In genomic region chr13:16023070-16024039, GRCm38 (mm10) we compare ENCODE assay signal across 9 mouse cellular contexts. TPM values are rescaled to one million over a fixed set of nuclear protein-coding genes. Genes with fewer than 3 reads are reported as not detected.
DNase-seq lines count a peak whose midpoint lies in the region; ATAC-seq lines count a peak whose summit lies in the region.
"Had no signal": no experiment of that assay in that cellular context is flagged by ENCODE, and none has a peak within 500 bp of the region (broad histone marks: within the 10 kb centered on the region; RNA-seq: fewer than 3 reads in every experiment).

No protein-coding gene starts in this region.

- DNase-seq in heart, postnatal 14 days: no peak
- peak; percentile 10 for DNase-seq in right cerebral cortex, postnatal 14 days
- no peak for DNase-seq in right cerebral cortex, postnatal 36 days (ENCODE audit: low spot score in 2 of 2)
- DNase-seq in layer of hippocampus, postnatal 14 days (ENCODE audit: low spot score in 2 of 2): peak; percentile 72 to 79
- DNase-seq in telencephalon, adult 2 months (ENCODE audit: low read depth, low spot score): peak; percentile 75
- DNase-seq in spleen, postnatal 36 days (ENCODE audit: low spot score in 2 of 2): no peak
- DNase-seq in ovary, postnatal 14 days (ENCODE audit: low spot score): no peak
- DNase-seq: kidney, adult 11 months had no signal

- H3K27me3 ChIP-seq in heart, embryonic 13.5 days (replicated peaks): 0 out of 2 replicates have a peak, but pooled peaks cover 2% of the 10 kb centered on the region

- no peak overlapping the region for H3K4me3 ChIP-seq in heart, embryonic 13.5 days

- intact Hi-C loops in heart, postnatal 14 days (cut with DNase I): no loop called here

- H3K9ac ChIP-seq in heart, embryonic 13.5 days: 0 out of 2 replicates have a peak overlapping the region, but pooled peaks have one; percentile 20

- H3K4me2 ChIP-seq in heart, embryonic 13.5 days: 0 out of 2 replicates have a peak overlapping the region, but pooled peaks have one; percentile 13

- H3K36me3 ChIP-seq in heart, embryonic 13.5 days: peaks cover 15% of the 10 kb centered on the region

- peaks cover 31% of the 10 kb centered on the region for H3K4me1 ChIP-seq in heart, embryonic 13.5 days

- no peak overlapping the region for H3K27ac ChIP-seq in heart, embryonic 13.5 days (replicated peaks)

- no peak for ATAC-seq in heart, embryonic 13.5 days (ENCODE audit: extremely low read depth, insufficient number of reproducible peaks, low FRiP score, low TSS enrichment)

- WGBS in heart, embryonic 13.5 days: 59% methylated on average over 13 of the region's 13 CpGs

- H3K9me3 ChIP-seq in heart, embryonic 13.5 days: no peaks in the 10 kb centered on the region

RNA-seq across cellular contexts. Expression of gene Inhba, which starts 11.7 kb away (rescaled TPM):
- 13.3 and 15.4 TPM in 2 replicates for polyA plus RNA-seq in heart, embryonic 13.5 days (2015; fragmentation: Nextera tagmentation; extraction: Ambion mirVana)
- total RNA-seq in heart, postnatal 14 days (2021): 1 to 10 TPM; 3.5 to 4.1 TPM
- 1 to 10 TPM; 4.7 to 4.9 TPM for total RNA-seq in layer of hippocampus, postnatal 14 days (2021)

Comparison
In these comparisons a context has a peak if more than half of its experiments do, and no peak if none do; other contexts are left out.
1. DNase-seq: peak in right cerebral cortex, postnatal 14 days (single experiment), layer of hippocampus, postnatal 14 days (2 of 2) and telencephalon, adult 2 months (single experiment); none in heart, postnatal 14 days (0 of 2), right cerebral cortex, postnatal 36 days (0 of 2), spleen, postnatal 36 days (0 of 2) and ovary, postnatal 14 days (single experiment).